Mouse (Mus musculus): ENCODE data around the gene Fam208a.

The Fam208a gene

GRCm38 (mm10) chr14:27420816-27421215, 7.8 kb upstream of the Fam208a start:
- DNase-seq (ENCODE audit: low spot score), result no peak

DNA sequence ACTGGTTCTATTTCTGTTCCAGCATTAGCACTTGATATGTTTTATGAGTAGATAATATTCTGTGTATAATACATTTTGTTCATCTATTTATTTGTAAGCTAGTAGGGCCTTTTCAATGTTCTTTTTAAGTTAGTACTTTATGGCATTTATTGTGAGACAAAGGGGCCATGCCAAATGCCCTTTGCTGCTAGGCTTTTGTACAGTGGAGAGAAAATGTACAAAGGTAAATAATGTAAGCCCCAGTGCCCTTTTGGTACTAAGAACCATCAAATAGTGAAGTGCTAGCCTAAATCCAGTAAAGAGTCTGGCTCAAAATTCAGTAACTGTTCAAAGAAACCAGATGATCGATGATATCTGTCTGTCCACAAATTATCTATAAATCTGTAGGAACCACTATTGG, 6.3 kb upstream of the Fam208a start:
- no peak for DNase-seq (ENCODE audit: low spot score)

- DNase-seq (ENCODE audit: low spot score), result peak; percentile 70
Measured at GRCm38 (mm10) chr14:27428973-27429711, 508 bp downstream of the Fam208a start.

GRCm38 (mm10) chr14:27430280-27430679, 1.6 kb downstream of the Fam208a start:
- DNase-seq (ENCODE audit: low spot score), result no peak

DNA sequence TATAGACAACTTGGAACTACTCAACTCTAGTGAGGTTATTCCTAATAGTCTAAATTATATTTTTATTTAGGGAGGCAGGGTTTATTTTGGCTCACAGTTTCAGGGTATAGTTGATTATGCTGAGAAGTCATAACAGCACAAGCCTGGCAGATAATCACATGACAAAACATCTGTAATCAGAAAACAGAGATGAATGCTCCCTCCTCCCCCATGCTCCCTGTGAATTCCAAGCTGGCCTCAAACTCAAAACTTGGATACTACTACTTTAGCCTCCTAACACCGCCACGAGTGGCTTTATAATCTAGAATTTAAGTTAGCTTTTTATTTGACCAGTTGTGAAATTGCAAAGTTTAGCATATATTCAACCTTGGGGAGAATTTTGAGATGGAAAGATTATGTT, 3.4 kb downstream of the Fam208a start:
- DNase-seq (ENCODE audit: low spot score), result no peak

DNA sequence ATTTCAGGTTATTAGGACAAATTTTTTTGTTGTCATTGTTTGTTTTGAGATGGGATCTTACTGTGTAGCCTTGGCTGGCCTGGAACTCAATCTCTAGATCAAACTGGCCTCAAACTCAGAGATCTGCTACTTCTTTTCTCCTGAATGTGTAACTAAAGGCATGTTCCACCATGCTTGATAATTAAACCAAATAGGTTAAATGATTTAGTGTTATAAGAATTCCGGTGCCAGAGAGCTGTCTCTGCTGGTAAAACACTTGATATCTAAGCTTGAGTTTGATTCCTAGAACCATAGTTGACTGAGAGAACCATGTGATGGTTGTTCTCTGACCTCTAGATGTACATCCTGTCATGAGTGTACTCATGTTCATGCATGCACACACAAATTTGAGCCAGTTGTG, 7.5 kb downstream of the Fam208a start:
- DNase-seq (ENCODE audit: low spot score), result no peak

DNA sequence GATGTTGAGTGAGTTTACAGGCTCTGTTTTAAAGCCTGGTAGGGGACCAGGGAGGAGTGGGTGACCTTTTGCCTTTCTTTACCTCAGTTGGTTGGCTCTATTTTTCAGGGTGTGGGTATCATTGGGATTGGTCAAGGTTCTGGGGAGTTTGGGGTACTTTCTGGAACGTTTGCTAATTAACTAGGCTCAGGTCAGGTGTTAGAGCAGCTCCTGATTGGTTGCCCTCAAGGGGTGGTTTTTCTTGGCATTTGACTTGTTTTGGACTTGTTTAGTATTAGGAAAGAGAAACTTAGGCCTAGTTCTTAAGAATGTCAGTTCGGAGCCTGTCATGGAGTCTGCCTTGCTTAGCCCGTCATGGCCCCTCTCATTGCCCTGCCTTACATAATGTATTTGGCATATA, 8.2 kb downstream of the Fam208a start:
- DNase-seq (ENCODE audit: low spot score), result no peak

DNA sequence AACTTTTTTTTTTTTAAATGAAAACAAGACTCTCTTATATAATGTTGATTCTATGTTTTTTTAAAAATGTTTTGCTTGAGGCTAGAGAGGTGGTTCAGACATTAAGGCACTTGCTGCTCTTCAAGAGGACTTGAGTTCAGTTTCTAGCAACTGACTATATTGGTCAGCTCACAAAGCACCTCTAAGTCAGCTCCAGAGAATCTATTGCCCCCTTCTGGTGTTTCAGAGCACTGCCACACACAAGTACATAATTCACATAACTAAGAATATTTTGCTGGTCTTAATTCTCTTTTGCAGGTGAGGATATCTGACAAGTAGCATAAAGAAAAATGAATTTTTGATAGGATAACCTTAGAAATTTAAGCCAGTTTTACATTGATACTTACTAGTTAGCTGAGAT, 12.3 kb downstream of the Fam208a start:
- DNase-seq (ENCODE audit: low spot score), result peak; percentile 49

GRCm38 (mm10) chr14:27444851-27445281, 16.2 kb downstream of the Fam208a start:
- no peak for DNase-seq (ENCODE audit: low spot score)

DNA sequence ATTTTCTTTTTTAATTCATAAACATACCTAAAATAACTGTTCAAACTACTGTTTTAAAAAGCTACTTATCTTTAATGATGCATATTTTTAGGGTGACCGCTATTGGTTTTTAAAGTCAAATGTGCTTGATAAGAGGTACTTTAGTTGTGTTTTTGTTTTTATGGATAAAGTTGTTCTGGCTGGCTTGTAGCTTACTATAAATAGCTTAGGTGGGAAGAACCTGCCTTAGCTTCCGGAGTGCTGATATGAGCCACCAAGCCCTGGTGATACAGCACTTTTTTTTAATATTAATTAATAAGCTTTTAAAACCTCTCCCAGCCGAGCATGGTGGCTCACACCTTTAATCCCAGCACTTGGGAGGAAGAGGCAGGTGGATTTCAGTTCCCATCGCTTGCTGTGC, 18.3 kb downstream of the Fam208a start:
- no peak for DNase-seq (ENCODE audit: low spot score)

DNA sequence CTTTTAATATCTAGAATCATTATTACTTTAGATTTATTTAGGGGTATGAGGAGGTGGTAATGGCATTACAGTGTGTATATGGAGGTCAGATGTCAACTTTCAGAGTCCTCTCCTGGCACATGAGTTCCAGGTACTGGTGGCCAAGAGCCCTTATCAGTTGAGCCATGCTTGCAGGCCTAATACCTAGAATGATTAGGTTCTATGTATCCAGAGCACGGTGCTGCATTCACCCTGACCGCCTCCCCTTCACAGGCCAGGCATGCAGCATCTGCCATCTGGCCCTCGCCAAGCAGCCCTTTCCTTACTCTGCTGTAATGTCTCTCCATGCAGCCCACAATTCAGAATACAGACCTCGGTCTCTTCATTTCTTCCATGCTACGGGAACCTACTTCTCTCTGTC, 62.8 kb downstream of the Fam208a start:
- no peak for DNase-seq (ENCODE audit: low spot score)

- no peak for DNase-seq (ENCODE audit: low spot score)
Measured at GRCm38 (mm10) chr14:27493516-27493915, 64.9 kb downstream of the Fam208a start.

DNA sequence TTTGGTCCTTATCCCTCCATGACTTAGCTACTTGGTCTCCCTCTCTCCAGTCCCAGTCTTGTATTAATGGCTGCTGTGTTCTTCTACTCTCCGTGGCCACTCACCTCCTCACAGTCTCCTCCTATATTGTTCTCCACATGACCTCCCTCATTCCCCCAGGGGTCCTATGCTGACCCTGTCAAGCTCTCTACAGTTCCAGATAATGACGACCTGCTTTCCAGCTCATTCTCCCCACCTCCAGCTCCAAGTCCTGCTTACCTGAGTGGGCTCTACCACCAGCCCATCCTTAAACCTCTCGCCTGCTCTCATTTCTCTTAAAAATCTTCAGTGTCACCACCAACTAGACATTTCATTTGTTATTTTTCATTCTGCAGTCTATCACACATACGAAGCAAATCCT, 72.5 kb downstream of the Fam208a start:
- no peak for DNase-seq (ENCODE audit: low spot score)

DNA sequence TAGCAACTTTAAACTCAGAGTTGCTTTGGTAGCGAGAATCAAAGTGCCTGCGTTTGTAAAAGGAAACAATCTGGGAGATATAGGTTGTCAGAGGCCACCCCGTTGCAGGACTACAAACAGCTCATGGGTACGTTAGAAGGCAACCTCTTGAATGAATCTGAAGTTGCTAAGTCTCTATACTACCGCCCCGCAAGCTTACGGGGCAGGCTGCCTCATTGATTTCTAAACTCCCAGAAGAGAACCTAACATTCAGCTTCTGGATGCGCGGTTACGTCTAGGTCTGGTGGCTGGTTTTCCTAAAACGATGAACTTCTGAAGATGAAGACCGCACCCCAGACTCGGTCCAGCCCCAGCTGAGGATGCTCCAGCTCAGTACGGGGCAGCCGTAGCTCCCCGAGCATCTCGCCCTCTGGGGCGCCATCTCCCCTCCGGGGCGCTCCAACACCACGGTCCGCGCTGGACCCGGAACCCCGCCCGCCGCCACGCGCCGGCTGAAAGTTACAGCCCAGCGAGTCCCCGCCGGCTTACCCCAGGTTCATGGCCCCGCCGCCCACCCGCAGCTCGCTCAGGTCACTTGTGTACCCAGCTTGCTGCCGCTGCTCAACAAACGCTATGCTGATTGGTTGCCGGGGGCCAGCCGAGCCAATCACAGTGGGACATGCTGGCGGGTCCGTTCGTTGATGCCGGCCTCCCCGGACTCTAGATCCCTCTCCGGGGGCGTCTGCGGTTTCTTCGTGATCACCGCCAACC, 79.4 kb downstream of the Fam208a start, which contains the start of gene Ccdc66:
Ccdc66 (minus strand) TSS at position 567 of the 750 bp plus-strand sequence.
- DNase-seq (ENCODE audit: low spot score), result peak; percentile 97

GRCm38 (mm10) chr14:27508644-27509301, 80.1 kb downstream of the Fam208a start:
- DNase-seq (ENCODE audit: low spot score), result no peak

DNA sequence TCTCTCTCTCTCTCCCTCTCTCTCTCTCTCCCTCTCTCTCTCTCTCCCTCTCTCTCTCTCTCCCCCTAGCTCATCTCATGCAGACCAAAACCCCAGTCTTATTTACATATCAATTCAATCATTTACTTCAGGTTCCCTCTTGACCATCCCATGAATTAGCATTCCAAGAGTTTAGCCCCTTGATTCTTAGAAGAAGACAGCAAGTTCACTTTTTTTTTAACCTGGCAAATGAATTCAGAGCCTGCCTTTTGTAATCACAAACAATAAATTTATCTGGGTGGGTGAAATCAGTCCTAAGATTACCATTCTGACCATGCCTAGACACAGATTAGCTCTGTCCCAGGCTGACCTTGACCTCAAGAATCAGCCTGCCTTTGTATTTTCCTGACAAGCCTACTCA, 95.9 kb downstream of the Fam208a start:
- no peak for DNase-seq (ENCODE audit: low spot score)
